Mouse (Mus musculus) erythroblast, adult 5-6 weeks (primary cell): Measurements from ENCODE around the gene Xlr4b. TPM values are rescaled to one million over a fixed set of nuclear protein-coding genes. Genes with fewer than 3 reads are reported as not detected.
"Not testable (repeated sequence)": the region's sequence is repeated elsewhere in the genome, so short reads cannot be mapped to it uniquely, and the experiment has no call there.

ENCODE experiments used
- ATAC-seq: replicated peaks from 2 replicates; pipeline ENCODE4 v1.8.0; 2016; ENCODE audit warnings: moderate number of reproducible peaks, mild to moderate bottlenecking, moderate TSS enrichment, inconsistent platforms; ENCODE audit not compliant: poor library complexity, low FRiP score, severe bottlenecking
- total RNA-seq, 2 experiments: library from RNA; stranded (forward) in 1 of 2; stranded (reverse) in 1 of 2; fragments of 150-400 nt in 1 of 2; fragments of 200-764, 138-1000 nt in 1 of 2; gene quantifications; 2 replicates each; pipeline versions ENCODE4 v1.2.3 to v1.2.4; 2015 to 2017; ENCODE audit warnings: low replicate concordance in 2 of 2

The Xlr4b gene
- 2.1 and 6.9 TPM in 2 replicates for total RNA-seq (2015; ENCODE audit: low replicate concordance)
- 0.77 and 2.2 TPM in 2 replicates for total RNA-seq (2017; ENCODE audit: low replicate concordance)

GRCm38 (mm10) chrX:73213819-73214564 lies at the start of gene Xlr4b:
Gene Xlr4b, plus strand, starts transcription at chrX:73214333.
- not testable (repeated sequence) for ATAC-seq

GRCm38 (mm10) chrX:73176889-73177288 lies 37.2 kb upstream of the Xlr4b start, which contains the start of gene Spin2d:
Gene Spin2d, minus strand, starts transcription at chrX:73176989.
- not testable (repeated sequence) for ATAC-seq

GRCm38 (mm10) chrX:73191934-73192333 lies 22.2 kb upstream of the Xlr4b start, which contains the start of gene Xlr3b:
Gene Xlr3b, plus strand, starts transcription at chrX:73192207.
- ATAC-seq, result not testable (repeated sequence)

- no peak for ATAC-seq
Measured at GRCm38 (mm10) chrX:73225365-73225764, 11.2 kb downstream of the Xlr4b start.

- ATAC-seq, result peak; percentile 95
Measured at GRCm38 (mm10) chrX:73227914-73228605, 13.9 kb downstream of the Xlr4b start, which contains the start of gene F8a. Gene F8a, plus strand, starts transcription at chrX:73228291.

GRCm38 (mm10) chrX:73228606-73229214 lies 14.6 kb downstream of the Xlr4b start:
- ATAC-seq, result no peak

- no peak for ATAC-seq
Measured at GRCm38 (mm10) chrX:73229288-73229687, 15.2 kb downstream of the Xlr4b start.

- ATAC-seq, result not testable (repeated sequence)
Measured at GRCm38 (mm10) chrX:73242821-73243325, 28.7 kb downstream of the Xlr4b start, which contains the start of gene Xlr4c. Gene Xlr4c, minus strand, starts transcription at chrX:73243130.

GRCm38 (mm10) chrX:73262428-73262827 lies 48.3 kb downstream of the Xlr4b start:
- ATAC-seq, result not testable (repeated sequence)

- not testable (repeated sequence) for ATAC-seq
Measured at GRCm38 (mm10) chrX:73265270-73265669, 51.1 kb downstream of the Xlr4b start, which contains the start of gene Xlr3c. Gene Xlr3c, minus strand, starts transcription at chrX:73265390.

Other genes with a start within 250 kb of the Xlr4b start
- gene Zfp185, start 227.0 kb upstream of the Xlr4b start, total RNA-seq (2015; ENCODE audit: low replicate concordance), result not detected in 2 replicates
- not detected in 2 replicates for gene Zfp185, start 227.0 kb upstream of the Xlr4b start, total RNA-seq (2017; ENCODE audit: low replicate concordance)
- gene Pnma5, start 177.2 kb upstream of the Xlr4b start, total RNA-seq (2015; ENCODE audit: low replicate concordance), result not detected in 2 replicates
- not detected in 2 replicates for gene Pnma5, start 177.2 kb upstream of the Xlr4b start, total RNA-seq (2017; ENCODE audit: low replicate concordance)
- not detected in 2 replicates for gene Pnma3, start 149.5 kb upstream of the Xlr4b start, total RNA-seq (2015; ENCODE audit: low replicate concordance)
- gene Pnma3, start 149.5 kb upstream of the Xlr4b start, total RNA-seq (2017; ENCODE audit: low replicate concordance), result not detected in 2 replicates
- gene Xlr4a, start 131.9 kb upstream of the Xlr4b start, total RNA-seq (2015; ENCODE audit: low replicate concordance), result 2.9 TPM in 1 of 2 replicates, not detected in the other
- 6.5 TPM in 1 of 2 replicates, not detected in the other for gene Xlr4a, start 131.9 kb upstream of the Xlr4b start, total RNA-seq (2017; ENCODE audit: low replicate concordance)
- not detected in 2 replicates for gene Xlr3a, start 117.2 kb upstream of the Xlr4b start, total RNA-seq (2015; ENCODE audit: low replicate concordance)
- 3.2 TPM in 1 of 2 replicates, not detected in the other for gene Xlr3a, start 117.2 kb upstream of the Xlr4b start, total RNA-seq (2017; ENCODE audit: low replicate concordance)
- gene Gm14685, start 97.3 kb upstream of the Xlr4b start, total RNA-seq (2015; ENCODE audit: low replicate concordance), result not detected in 2 replicates
- not detected in 2 replicates for gene Gm14685, start 97.3 kb upstream of the Xlr4b start, total RNA-seq (2017; ENCODE audit: low replicate concordance)
- not detected in 2 replicates for gene Xlr5b, start 65.5 kb upstream of the Xlr4b start, total RNA-seq (2015; ENCODE audit: low replicate concordance)
- gene Xlr5b, start 65.5 kb upstream of the Xlr4b start, total RNA-seq (2017; ENCODE audit: low replicate concordance), result not detected in 2 replicates
- gene DXBay18, start 64.9 kb upstream of the Xlr4b start, total RNA-seq (2015; ENCODE audit: low replicate concordance), result not detected in 2 replicates
- gene DXBay18, start 64.9 kb upstream of the Xlr4b start, total RNA-seq (2017; ENCODE audit: low replicate concordance), result not detected in 2 replicates
- not detected in 2 replicates for gene Spin2d, start 37.3 kb upstream of the Xlr4b start, total RNA-seq (2015; ENCODE audit: low replicate concordance)
- not detected in 2 replicates for gene Spin2d, start 37.3 kb upstream of the Xlr4b start, total RNA-seq (2017; ENCODE audit: low replicate concordance)
- 0.63 TPM in 1 of 2 replicates, not detected in the other for gene Xlr3b, start 22.1 kb upstream of the Xlr4b start, total RNA-seq (2015; ENCODE audit: low replicate concordance)
- gene Xlr3b, start 22.1 kb upstream of the Xlr4b start, total RNA-seq (2017; ENCODE audit: low replicate concordance), result not detected in 2 replicates
- gene F8a, start 14.0 kb downstream of the Xlr4b start, total RNA-seq (2015; ENCODE audit: low replicate concordance), result 2.5 TPM in 1 of 2 replicates, not detected in the other
- gene F8a, start 14.0 kb downstream of the Xlr4b start, total RNA-seq (2017; ENCODE audit: low replicate concordance), result 0.42 and 0.51 TPM in 2 replicates
- gene Xlr4c, start 28.8 kb downstream of the Xlr4b start, total RNA-seq (2015; ENCODE audit: low replicate concordance), result not detected in 2 replicates
- gene Xlr4c, start 28.8 kb downstream of the Xlr4b start, total RNA-seq (2017; ENCODE audit: low replicate concordance), result 0.94 and 2.9 TPM in 2 replicates
- not detected in 2 replicates for gene Xlr3c, start 51.1 kb downstream of the Xlr4b start, total RNA-seq (2015; ENCODE audit: low replicate concordance)
- gene Xlr3c, start 51.1 kb downstream of the Xlr4b start, total RNA-seq (2017; ENCODE audit: low replicate concordance), result not detected in 2 replicates
- gene Xlr5a, start 78.6 kb downstream of the Xlr4b start, total RNA-seq (2015; ENCODE audit: low replicate concordance), result not detected in 2 replicates
- not detected in 2 replicates for gene Xlr5a, start 78.6 kb downstream of the Xlr4b start, total RNA-seq (2017; ENCODE audit: low replicate concordance)
- gene Xlr5c, start 78.6 kb downstream of the Xlr4b start, total RNA-seq (2015; ENCODE audit: low replicate concordance), result not detected in 2 replicates
- gene Xlr5c, start 78.6 kb downstream of the Xlr4b start, total RNA-seq (2017; ENCODE audit: low replicate concordance), result not detected in 2 replicates
- not detected in 2 replicates for gene Gm45015, start 122.5 kb downstream of the Xlr4b start, total RNA-seq (2015; ENCODE audit: low replicate concordance)
- gene Gm45015, start 122.5 kb downstream of the Xlr4b start, total RNA-seq (2017; ENCODE audit: low replicate concordance), result not detected in 2 replicates
- 1.3 and 6.1 TPM in 2 replicates for gene Zfp275, start 128.3 kb downstream of the Xlr4b start, total RNA-seq (2015; ENCODE audit: low replicate concordance)
- gene Zfp275, start 128.3 kb downstream of the Xlr4b start, total RNA-seq (2017; ENCODE audit: low replicate concordance), result 0.84 and 1.3 TPM in 2 replicates
- not detected in 2 replicates for gene Gm18336, start 184.4 kb downstream of the Xlr4b start, total RNA-seq (2015; ENCODE audit: low replicate concordance)
- not detected in 2 replicates for gene Gm18336, start 184.4 kb downstream of the Xlr4b start, total RNA-seq (2017; ENCODE audit: low replicate concordance)
- not detected in 2 replicates for gene Zfp92, start 196.8 kb downstream of the Xlr4b start, total RNA-seq (2015; ENCODE audit: low replicate concordance)
- gene Zfp92, start 196.8 kb downstream of the Xlr4b start, total RNA-seq (2017; ENCODE audit: low replicate concordance), result not detected in 2 replicates
- not detected in 2 replicates for gene Trex2, start 221.0 kb downstream of the Xlr4b start, total RNA-seq (2015; ENCODE audit: low replicate concordance)
- not detected in 2 replicates for gene Trex2, start 221.0 kb downstream of the Xlr4b start, total RNA-seq (2017; ENCODE audit: low replicate concordance)
- gene Haus7, start 244.7 kb downstream of the Xlr4b start, total RNA-seq (2015; ENCODE audit: low replicate concordance), result 1.2 and 13.0 TPM in 2 replicates
- gene Haus7, start 244.7 kb downstream of the Xlr4b start, total RNA-seq (2017; ENCODE audit: low replicate concordance), result 5.4 and 13.7 TPM in 2 replicates